In the genomic region with DNA sequence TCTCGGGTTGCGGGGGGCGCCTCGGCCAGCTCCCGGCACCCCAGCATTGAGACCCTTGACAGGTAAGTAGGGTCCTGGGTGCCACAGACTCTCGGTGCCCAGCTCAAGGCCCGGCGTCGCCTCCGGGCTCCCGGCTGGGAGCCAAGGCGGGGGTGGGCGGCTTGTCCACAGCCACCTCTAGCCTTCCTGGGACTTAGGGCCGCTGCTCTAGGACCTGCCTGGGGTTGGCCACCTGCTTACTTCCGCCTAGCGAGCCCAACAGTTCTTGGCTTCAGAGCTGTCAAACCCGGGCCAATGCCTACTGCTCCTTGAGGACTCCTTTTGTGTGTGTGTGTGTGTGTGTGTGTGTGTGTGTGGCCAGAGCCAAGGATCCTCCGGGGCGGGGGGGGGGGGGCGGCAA, we compare ENCODE assay signal across 8 mouse cellular contexts. TPM values are rescaled to one million over a fixed set of nuclear protein-coding genes. Genes with fewer than 3 reads are reported as not detected.
DNase-seq lines count a peak whose midpoint lies in the region; ATAC-seq and TF ChIP-seq lines count a peak whose summit lies in the region.

No protein-coding gene starts in this region.

- H3K27ac ChIP-seq in heart, embryonic 12.5 days (ENCODE audit: poor library complexity, severe bottlenecking): peak overlapping the region; percentile 77; the same call in 1 of the 2 replicates
- peak overlapping the region; percentile 63 for H3K27ac ChIP-seq in lung, embryonic 16.5 days (ENCODE audit: low read length)

- CTCF ChIA-PET in Patski (lab: Charles Lee): interaction anchor here (1.8 kb wide), 1 partner anchor 9 kb away, joined by 7 read pairs; no protein-coding TSS in a partner anchor

- no peaks in the 10 kb centered on the region for H3K4me1 ChIP-seq in heart, embryonic 12.5 days (replicated peaks)
- H3K4me1 ChIP-seq in lung, embryonic 16.5 days (replicated peaks; ENCODE audit: control insufficient read depth, insufficient read depth, low read length): no peaks in the 10 kb centered on the region

- H3K9ac ChIP-seq in heart, embryonic 12.5 days: peak overlapping the region; percentile 84
- H3K9ac ChIP-seq in lung, embryonic 16.5 days (ENCODE audit: low read length): peak overlapping the region; percentile 74

- peak overlapping the region; percentile 80 for H3K4me3 ChIP-seq in heart, embryonic 12.5 days
- H3K4me3 ChIP-seq in lung, embryonic 16.5 days (ENCODE audit: low read length): peak overlapping the region; percentile 65

- POLR2A ChIA-PET in Patski (lab: Charles Lee): no interaction called here

- in situ Hi-C loops in Patski (cut with MboI; ENCODE audit: low pct_unique_long_range_greater_than_20kb): loop anchor here (25.0 kb wide), 1 partner anchor 1003 kb away; a partner anchor contains a TSS

- TF ChIP-seq CTCF in Patski (IDR thresholded peaks at IDR 0.05): no peak

- 34% methylated on average over 16 of the region's 20 CpGs for WGBS in heart, embryonic 12.5 days
- 15% methylated on average over 6 of the region's 20 CpGs for WGBS in lung, embryonic 16.5 days

- DNase-seq in CD4-positive, CD25-positive, alpha-beta regulatory T cell, adult 2 months (ENCODE audit: low read depth, low spot score): peak; percentile 37
- DNase-seq in Patski (ENCODE audit: low read depth, low spot score): no peak
- peak; percentile 29 for DNase-seq in embryo, embryonic 11 days
- peak; percentile 41 for DNase-seq in kidney, postnatal 10 days
- DNase-seq in retina, postnatal 7 days (ENCODE audit: low read depth, low spot score): peak; percentile 11
- DNase-seq in c-Kit-positive CD71-positive TER-119-positive erythroid progenitor cells, embryonic 14.5 days (ENCODE audit: low spot score): no peak

- peak; percentile 60 for ATAC-seq in Patski
- ATAC-seq in heart, embryonic 12.5 days (ENCODE audit: insufficient number of reproducible peaks, low FRiP score): peak; percentile 64
- peak; percentile 71 for ATAC-seq in lung, embryonic 16.5 days (ENCODE audit: low read depth)

- peak overlapping the region; percentile 73 for H3K4me2 ChIP-seq in heart, embryonic 12.5 days
- H3K4me2 ChIP-seq in lung, embryonic 16.5 days (ENCODE audit: low read depth, low read length): peak overlapping the region; percentile 61

- H3K27me3 ChIP-seq in Patski: no peaks in the 10 kb centered on the region
- no peaks in the 10 kb centered on the region for H3K27me3 ChIP-seq in heart, embryonic 12.5 days (replicated peaks)
- H3K27me3 ChIP-seq in lung, embryonic 16.5 days (ENCODE audit: control insufficient read depth, insufficient read depth, low read depth, low read length): no peaks in the 10 kb centered on the region

- H3K36me3 ChIP-seq in heart, embryonic 12.5 days: no peaks in the 10 kb centered on the region
- H3K36me3 ChIP-seq in lung, embryonic 16.5 days (ENCODE audit: control insufficient read depth, insufficient read depth, low read length): no peaks in the 10 kb centered on the region

- H3K9me3 ChIP-seq in heart, embryonic 12.5 days (replicated peaks): peaks cover 4% of the 10 kb centered on the region; the same call in 1 of the 2 replicates
- no peaks in the 10 kb centered on the region for H3K9me3 ChIP-seq in lung, embryonic 16.5 days (ENCODE audit: control insufficient read depth, low read length)

RNA-seq across cellular contexts. Expression of a gene that starts 0.5 kb away (rescaled TPM):
- polyA plus RNA-seq in Patski (2021): 21.6 TPM
- polyA plus RNA-seq in heart, embryonic 12.5 days (2016; fragmentation: Nextera tagmentation; extraction: Ambion mirVana): 12.8 and 15.7 TPM in 2 replicates
- polyA plus RNA-seq in lung, embryonic 16.5 days (2015; fragmentation: Nextera tagmentation; extraction: Ambion mirVana): 9.1 and 9.9 TPM in 2 replicates

Comparison
In these comparisons a context has a peak if more than half of its experiments do, and no peak if none do; other contexts are left out.
1. DNase-seq: peak in CD4-positive, CD25-positive, alpha-beta regulatory T cell, adult 2 months (single experiment), embryo, embryonic 11 days (single experiment), kidney, postnatal 10 days (single experiment) and retina, postnatal 7 days (single experiment); none in Patski (single experiment) and c-Kit-positive CD71-positive TER-119-positive erythroid progenitor cells, embryonic 14.5 days (single experiment).
2. Peak in every context shown above with its lines, with median percentiles within 50 percentile points of each other: ATAC-seq.